Mouse (Mus musculus): ENCODE results near the gene Rps6ka4.

- no peak for TF ChIP-seq CTCF (IDR thresholded peaks at IDR 0.05; ENCODE audit: insufficient read depth, low read length)
- no peak for TF ChIP-seq POLR2A (IDR thresholded peaks at IDR 0.05; ENCODE audit: borderline replicate concordance, extremely low read depth, low read depth, low read length)
These were observed 13.8 kb downstream of the Rps6ka4 start for GRCm38 (mm10) chr19:6826601-6827000.

Data from lung, adult 2 months (tissue).